Mouse (Mus musculus): ENCODE results near the gene Tpgs1. TPM values are rescaled to one million over a fixed set of nuclear protein-coding genes. Genes with fewer than 3 reads are reported as not detected.

The Tpgs1 gene
- polyA plus RNA-seq, 1 experiment from 2014 or later, result 61.7 TPM

DNA sequence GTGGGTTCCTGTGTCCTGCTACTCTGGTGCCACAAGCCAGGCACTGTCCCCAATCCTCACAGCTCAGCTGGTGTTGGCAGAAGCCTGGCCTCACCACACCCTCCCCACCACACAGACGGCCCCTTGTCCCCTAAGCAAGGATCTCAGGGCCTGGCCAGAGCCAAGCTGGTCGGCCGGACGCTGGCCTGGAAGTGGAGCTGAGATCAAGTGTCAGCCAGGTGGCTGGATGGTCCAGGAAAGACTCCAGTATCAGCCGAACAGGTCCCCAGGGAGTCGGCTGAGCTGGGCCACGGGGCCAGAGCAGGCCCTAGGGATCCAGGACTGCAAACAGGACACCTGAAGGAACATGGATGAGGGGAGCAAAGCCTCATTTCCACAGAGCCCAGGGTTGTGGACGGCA is 23.5 kb upstream of the Tpgs1 start, which contains the start of gene Odf3l2:
Gene Odf3l2 (minus strand): TSS at position 28 of the 400 bp plus-strand sequence.
- Histone ChIP-seq H3K4me2 (no peak within 1 kb of the TSS), H3K27me3 (no peaks in the 10 kb centered on the region), H3K36me3 (no peaks in the 10 kb centered on the region), H3K9ac (no peak within 1 kb of the TSS), H3K4me3 (no peak within 1 kb of the TSS), H3K4me1 (no peaks in the 10 kb centered on the region), H3K9me3 (no peaks in the 10 kb centered on the region), H3K27ac (no peak within 1 kb of the TSS)
- ATAC-seq (ENCODE audit: borderline replicate concordance, extremely low read depth, low FRiP score, low TSS enrichment), result no peak
- WGBS, result 58% methylated on average over 8 of the region's 8 CpGs

DNA sequence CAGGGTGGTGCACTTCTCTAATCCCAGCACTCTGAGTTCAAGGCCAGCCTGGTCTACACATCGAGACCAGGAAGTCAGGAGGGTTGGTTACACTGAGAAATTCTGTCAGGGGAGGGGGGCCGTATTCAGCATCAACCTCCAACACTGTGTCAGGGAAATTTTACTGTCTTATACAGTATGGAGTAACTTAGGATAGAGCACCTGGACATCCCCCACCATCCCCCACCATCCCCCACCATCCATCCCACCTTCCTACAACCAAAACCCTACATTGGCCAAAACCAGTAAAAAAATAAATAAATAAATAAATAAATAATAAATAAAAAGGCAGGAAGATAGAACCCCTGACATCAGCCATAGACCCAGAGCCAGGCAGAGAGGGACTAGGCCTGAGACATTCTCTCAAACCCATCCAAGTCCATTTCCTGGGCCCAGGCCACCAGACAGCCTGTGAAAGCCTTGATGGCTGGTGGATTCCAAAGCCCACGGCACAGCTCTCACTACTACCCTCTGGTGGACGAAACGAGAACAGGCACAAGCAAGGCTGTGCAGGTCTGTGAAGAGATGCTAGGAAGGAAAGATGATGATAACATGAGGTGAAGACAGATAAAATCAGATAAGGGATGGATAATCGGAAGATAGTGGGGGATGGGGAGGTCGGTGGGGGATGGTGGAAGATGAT is 20.0 kb upstream of the Tpgs1 start:
- no peak overlapping the region for H3K4me3 ChIP-seq
- H3K4me2 ChIP-seq, result no peak overlapping the region
- ATAC-seq (ENCODE audit: borderline replicate concordance, extremely low read depth, low FRiP score, low TSS enrichment), result peak; percentile 20; the same call in 1 of the 2 replicates
- no peaks in the 10 kb centered on the region for H3K27me3 ChIP-seq
- H3K27ac ChIP-seq, result no peak overlapping the region
- no peaks in the 10 kb centered on the region for H3K36me3 ChIP-seq
- H3K9me3 ChIP-seq, result no peaks in the 10 kb centered on the region
- no peaks in the 10 kb centered on the region for H3K4me1 ChIP-seq
- H3K9ac ChIP-seq, result no peak overlapping the region
- 29% methylated on average over 7 of the region's 7 CpGs for WGBS

DNA sequence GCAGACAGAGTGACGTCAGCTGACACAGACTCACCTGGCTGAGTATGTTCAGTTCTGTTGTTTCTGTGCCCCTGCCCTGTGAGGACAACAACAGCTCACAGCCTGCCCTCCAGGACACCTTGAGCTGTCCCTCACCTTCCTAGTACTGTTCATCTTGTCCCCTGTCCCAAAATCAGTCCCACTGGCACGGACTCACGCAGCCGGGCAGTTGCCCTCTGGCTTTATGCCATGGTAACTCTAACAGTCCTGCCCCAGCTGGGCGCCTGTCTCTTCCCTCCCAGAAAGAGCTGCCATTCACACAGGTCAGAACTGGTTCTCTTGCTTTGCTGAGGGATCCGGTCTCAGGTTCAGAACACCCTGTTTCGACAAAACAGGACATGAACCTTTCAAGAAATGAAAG is 16.4 kb upstream of the Tpgs1 start:
- Histone ChIP-seq H3K27me3 (no peaks in the 10 kb centered on the region; the same call in 1 of the 2 replicates), H3K36me3 (no peaks in the 10 kb centered on the region), H3K4me3 (no peak overlapping the region), H3K4me1 (no peaks in the 10 kb centered on the region), H3K9me3 (no peaks in the 10 kb centered on the region), H3K9ac (no peak overlapping the region), H3K27ac (no peak overlapping the region), H3K4me2 (no peak overlapping the region)
- no peak for ATAC-seq (ENCODE audit: borderline replicate concordance, extremely low read depth, low FRiP score, low TSS enrichment)
- WGBS, result 77% methylated on average over 7 of the region's 7 CpGs

DNA sequence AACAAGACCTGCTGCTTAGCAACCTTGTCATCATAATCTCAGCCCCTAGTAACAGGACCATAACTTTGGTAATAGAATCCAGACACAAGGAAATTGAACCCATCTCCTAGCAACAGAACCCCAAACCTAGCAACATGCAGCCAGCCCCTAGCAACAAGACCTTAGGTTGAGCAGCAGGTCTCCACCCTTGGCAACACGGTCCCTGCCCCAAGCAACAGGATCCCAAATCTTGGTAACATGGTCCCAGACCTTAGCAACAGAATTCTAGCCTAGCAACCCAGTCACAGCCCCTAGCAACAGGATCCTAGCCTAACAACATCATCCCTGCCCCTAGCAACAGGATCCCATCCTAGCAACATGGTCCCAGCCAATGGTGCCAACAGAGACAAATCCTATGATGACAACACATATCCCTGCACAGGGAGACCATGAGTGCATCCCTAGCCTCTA is 14.2 kb upstream of the Tpgs1 start:
- Histone ChIP-seq H3K9ac (no peak overlapping the region), H3K36me3 (no peaks in the 10 kb centered on the region), H3K4me1 (no peaks in the 10 kb centered on the region), H3K9me3 (no peaks in the 10 kb centered on the region), H3K4me3 (no peak overlapping the region), H3K27me3 (no peaks in the 10 kb centered on the region; the same call in 1 of the 2 replicates), H3K4me2 (no peak overlapping the region), H3K27ac (no peak overlapping the region)
- WGBS, result 38% methylated on average over 1 of the region's 1 CpGs
- no peak for ATAC-seq (ENCODE audit: borderline replicate concordance, extremely low read depth, low FRiP score, low TSS enrichment)

DNA sequence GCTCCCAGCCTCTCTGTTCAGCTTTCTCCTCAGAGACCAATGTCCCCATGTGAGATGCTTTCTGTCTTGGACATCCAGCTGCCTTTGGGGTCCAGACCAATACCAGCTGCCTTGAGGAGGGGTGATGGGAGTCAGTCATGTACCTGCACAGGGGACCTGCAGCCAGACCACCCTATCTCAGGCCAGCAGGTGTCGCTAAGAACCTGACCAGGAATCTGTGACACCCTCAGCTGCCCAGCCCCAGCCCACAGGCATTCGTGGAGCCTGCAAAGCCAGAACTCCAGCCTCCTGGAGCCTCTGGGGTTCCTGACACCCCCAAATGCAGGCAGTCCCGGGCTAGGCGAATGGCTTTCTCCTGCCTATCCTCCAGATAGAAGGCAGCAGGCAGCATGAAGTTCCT is 10.3 kb upstream of the Tpgs1 start:
- Histone ChIP-seq H3K27me3 (no peaks in the 10 kb centered on the region; the same call in 1 of the 2 replicates), H3K4me1 (no peaks in the 10 kb centered on the region), H3K4me3 (no peak overlapping the region), H3K36me3 (no peaks in the 10 kb centered on the region), H3K4me2 (no peak overlapping the region), H3K9ac (no peak overlapping the region), H3K9me3 (no peaks in the 10 kb centered on the region), H3K27ac (no peak overlapping the region)
- ATAC-seq (ENCODE audit: borderline replicate concordance, extremely low read depth, low FRiP score, low TSS enrichment), result no peak
- WGBS, result 22% methylated on average over 4 of the region's 4 CpGs

DNA sequence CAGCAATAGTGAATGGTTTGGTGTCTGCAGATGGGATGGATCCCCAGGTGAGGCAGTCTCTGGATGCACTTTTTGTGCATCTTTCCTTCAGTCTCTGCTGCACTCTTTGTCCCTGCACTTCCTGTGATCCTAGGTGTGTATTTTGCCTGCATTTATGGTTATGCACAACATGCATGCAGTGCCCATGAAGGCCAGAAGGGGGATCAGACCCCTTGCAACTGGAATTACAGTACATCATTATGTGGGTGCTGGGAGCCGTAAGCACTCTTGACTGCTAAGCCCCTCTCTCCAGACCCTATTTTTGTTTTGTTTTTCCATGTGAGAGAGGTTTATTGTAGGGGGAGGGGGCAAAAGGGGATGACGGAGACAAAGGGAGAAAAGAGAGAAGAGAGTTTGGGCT is 8.9 kb upstream of the Tpgs1 start:
- Histone ChIP-seq H3K36me3 (no peaks in the 10 kb centered on the region), H3K4me1 (no peaks in the 10 kb centered on the region), H3K4me2 (no peak overlapping the region), H3K4me3 (no peak overlapping the region), H3K27ac (no peak overlapping the region), H3K9me3 (no peaks in the 10 kb centered on the region), H3K9ac (no peak overlapping the region), H3K27me3 (no peaks in the 10 kb centered on the region; the same call in 1 of the 2 replicates)
- no peak for ATAC-seq (ENCODE audit: borderline replicate concordance, extremely low read depth, low FRiP score, low TSS enrichment)
- WGBS, result 67% methylated on average over 2 of the region's 2 CpGs

DNA sequence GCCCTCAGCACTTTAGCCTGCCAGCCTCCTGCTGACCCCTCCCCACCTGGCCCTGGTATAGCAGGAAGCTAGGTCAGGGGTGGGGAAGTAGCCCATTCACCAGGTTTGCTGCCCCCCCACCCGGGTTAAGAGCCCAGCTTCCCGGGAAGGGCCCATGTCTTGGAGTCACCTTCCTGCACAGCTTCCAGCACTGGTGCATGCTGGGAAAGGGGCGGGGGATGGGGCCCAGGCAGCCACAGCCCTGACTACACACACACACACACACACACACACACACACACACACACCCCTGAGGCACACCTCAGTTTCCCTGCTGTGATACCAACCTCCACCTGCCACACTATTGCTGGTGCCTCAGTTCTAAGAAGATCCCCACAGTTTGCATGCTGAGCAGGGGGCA is 7.3 kb upstream of the Tpgs1 start:
- Histone ChIP-seq H3K9ac (no peak overlapping the region), H3K9me3 (no peaks in the 10 kb centered on the region)

DNA sequence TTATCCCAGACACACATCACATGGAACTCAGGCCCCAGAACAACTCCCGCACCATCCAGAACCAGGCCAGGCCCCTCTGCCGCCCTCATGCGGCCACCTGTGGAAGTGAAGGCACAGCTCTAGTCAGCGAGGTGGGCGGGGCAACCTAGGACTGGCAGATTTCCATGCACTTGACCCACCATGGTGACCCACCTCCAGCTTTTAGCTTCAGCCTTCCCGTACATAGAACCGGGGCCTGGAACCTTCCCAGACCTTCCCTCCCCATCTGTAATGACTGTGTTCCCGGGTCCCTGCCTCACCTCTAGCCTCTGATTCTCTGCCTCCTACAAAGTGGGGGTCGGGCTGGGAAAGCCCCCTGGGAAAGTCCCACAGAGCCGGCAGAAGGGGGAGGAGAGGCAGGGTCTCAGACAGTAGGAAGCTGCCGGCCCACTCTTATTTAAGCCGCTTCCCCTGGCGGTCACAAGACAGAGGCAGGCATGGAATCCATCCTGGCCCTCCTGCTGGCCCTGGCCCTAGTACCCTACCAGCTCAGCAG is 5.0 kb upstream of the Tpgs1 start, which contains the start of gene Madcam1:
Gene Madcam1 (plus strand): TSS at position 429 of the 535 bp plus-strand sequence.
- Histone ChIP-seq H3K36me3 (no peaks in the 10 kb centered on the region), H3K4me2 (no peak within 1 kb of the TSS), H3K9ac (no peak within 1 kb of the TSS), H3K4me3 (no peak within 1 kb of the TSS), H3K27me3 (no peaks in the 10 kb centered on the region; the same call in 1 of the 2 replicates), H3K4me1 (no peaks in the 10 kb centered on the region), H3K27ac (no peak within 1 kb of the TSS), H3K9me3 (no peaks in the 10 kb centered on the region)
- 13% methylated on average over 13 of the region's 13 CpGs for WGBS
- ATAC-seq (ENCODE audit: borderline replicate concordance, extremely low read depth, low FRiP score, low TSS enrichment), result no peak

More for the DNA sequence above, 7.3 kb upstream of the Tpgs1 start:
- Histone ChIP-seq H3K4me1 (no peaks in the 10 kb centered on the region), H3K4me3 (no peak overlapping the region), H3K27ac (no peak overlapping the region), H3K36me3 (no peaks in the 10 kb centered on the region), H3K4me2 (no peak overlapping the region), H3K27me3 (no peaks in the 10 kb centered on the region)
- ATAC-seq (ENCODE audit: borderline replicate concordance, extremely low read depth, low FRiP score, low TSS enrichment), result no peak
- 36% methylated on average over 3 of the region's 3 CpGs for whole genome bisulfite sequencing

DNA sequence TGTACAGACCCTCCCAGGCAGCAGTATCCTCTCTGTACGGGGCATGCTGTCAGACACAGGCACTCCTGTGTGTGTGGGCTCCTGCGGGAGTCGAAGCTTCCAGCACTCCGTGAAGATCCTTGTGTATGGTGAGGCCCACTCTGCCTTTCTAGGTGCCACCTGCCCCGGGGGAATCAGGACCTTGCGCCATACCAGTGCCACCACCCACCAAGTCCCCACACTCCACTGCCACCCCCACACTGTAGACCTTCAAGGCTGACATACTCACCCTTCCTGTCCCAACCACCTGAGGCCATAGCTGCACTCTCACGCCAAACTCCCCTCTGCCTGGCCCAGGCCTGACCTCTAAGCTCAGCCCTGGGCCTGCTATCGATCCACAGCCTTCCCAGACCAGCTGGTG is 4.1 kb upstream of the Tpgs1 start:
- Histone ChIP-seq H3K36me3 (no peaks in the 10 kb centered on the region), H3K27me3 (no peaks in the 10 kb centered on the region; the same call in 1 of the 2 replicates), H3K27ac (no peak overlapping the region), H3K9me3 (no peaks in the 10 kb centered on the region), H3K9ac (no peak overlapping the region), H3K4me1 (peaks cover 1% of the 10 kb centered on the region), H3K4me2 (no peak overlapping the region), H3K4me3 (no peak overlapping the region)
- no peak for ATAC-seq (ENCODE audit: borderline replicate concordance, extremely low read depth, low FRiP score, low TSS enrichment)
- 78% methylated on average over 8 of the region's 8 CpGs for WGBS

DNA sequence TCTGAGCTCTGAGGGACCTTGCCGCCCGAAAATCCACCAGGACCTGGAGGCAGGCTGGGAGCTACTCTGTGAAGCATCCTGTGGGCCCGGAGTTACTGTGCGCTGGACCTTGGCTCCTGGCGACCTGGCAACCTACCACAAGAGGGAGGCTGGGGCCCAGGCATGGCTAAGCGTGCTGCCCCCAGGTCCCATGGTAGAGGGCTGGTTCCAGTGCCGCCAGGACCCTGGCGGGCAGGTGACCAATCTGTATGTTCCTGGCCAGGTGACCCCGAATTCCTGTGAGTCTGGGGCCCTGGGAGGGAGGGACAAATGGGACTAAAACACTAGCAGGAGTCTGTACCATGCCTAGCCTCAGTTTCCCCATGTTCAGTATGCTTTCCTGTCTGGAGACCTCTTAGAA is 2.7 kb upstream of the Tpgs1 start:
- Histone ChIP-seq H3K9me3 (no peaks in the 10 kb centered on the region), H3K4me3 (no peak overlapping the region), H3K4me2 (no peak overlapping the region), H3K36me3 (no peaks in the 10 kb centered on the region), H3K4me1 (peaks cover 8% of the 10 kb centered on the region), H3K27ac (no peak overlapping the region), H3K27me3 (no peaks in the 10 kb centered on the region; the same call in 1 of the 2 replicates), H3K9ac (no peak overlapping the region)
- WGBS, result 59% methylated on average over 9 of the region's 9 CpGs
- ATAC-seq (ENCODE audit: borderline replicate concordance, extremely low read depth, low FRiP score, low TSS enrichment), result no peak

DNA sequence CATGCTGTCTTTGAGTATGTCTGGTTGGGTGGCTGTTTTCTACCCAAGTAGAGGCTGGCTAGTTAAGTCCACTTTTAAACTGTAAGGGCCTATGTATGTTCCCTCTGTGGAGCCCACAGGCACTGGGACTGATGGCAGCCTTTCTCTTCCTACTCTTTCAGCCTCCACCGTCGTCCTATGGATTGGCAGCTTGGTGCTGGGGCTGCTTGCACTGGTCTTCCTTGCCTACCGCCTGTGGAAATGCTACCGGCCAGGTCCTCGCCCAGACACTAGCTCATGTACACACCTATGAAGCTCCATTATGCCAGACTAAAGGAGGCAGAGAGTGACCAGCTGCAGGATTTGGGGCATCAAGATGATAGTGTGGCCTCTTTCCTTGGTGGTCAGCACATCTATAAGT is 1.1 kb upstream of the Tpgs1 start:
- no peak overlapping the region for H3K4me3 ChIP-seq
- no peaks in the 10 kb centered on the region for H3K9me3 ChIP-seq
- H3K4me2 ChIP-seq, result no peak overlapping the region
- ATAC-seq (ENCODE audit: borderline replicate concordance, extremely low read depth, low FRiP score, low TSS enrichment), result no peak
- H3K9ac ChIP-seq, result no peak overlapping the region
- no peaks in the 10 kb centered on the region for H3K36me3 ChIP-seq
- no peak overlapping the region for H3K27ac ChIP-seq
- 75% methylated on average over 5 of the region's 5 CpGs for WGBS
- peaks cover 12% of the 10 kb centered on the region for H3K4me1 ChIP-seq
- H3K27me3 ChIP-seq, result no peaks in the 10 kb centered on the region; the same call in 1 of the 2 replicates

DNA sequence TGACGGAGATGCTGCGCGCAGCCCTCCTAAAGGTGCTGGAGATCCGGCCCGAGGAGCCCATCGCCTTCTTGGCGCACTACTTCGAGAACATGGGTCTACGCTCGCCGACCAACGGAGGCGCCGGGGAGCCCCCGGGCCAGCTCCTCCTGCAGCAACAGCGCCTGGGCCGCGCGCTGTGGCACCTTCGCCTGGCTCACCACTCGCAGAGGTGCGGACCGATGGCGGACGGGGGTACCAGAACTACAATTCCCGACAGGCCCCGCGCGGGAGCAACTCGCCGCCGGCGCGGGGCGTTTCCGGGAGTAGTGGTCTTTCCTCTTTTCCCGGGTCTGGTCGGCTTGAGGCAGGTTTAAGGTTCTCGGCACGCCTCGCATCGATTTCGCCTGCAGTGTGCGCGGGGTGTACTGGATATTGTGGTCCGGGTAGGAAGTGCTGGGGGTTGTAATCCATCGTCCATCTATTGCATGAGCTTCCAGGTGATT is 448 bp downstream of the Tpgs1 start:
- ATAC-seq (ENCODE audit: borderline replicate concordance, extremely low read depth, low FRiP score, low TSS enrichment), result peak; percentile 58; the same call in 1 of the 2 replicates
- Histone ChIP-seq H3K9me3 (no peaks in the 10 kb centered on the region), H3K4me1 (peaks cover 12% of the 10 kb centered on the region), H3K9ac (peak overlapping the region; percentile 65), H3K36me3 (0 out of 2 replicates have a peak, but pooled peaks cover 6% of the 10 kb centered on the region), H3K27ac (peak overlapping the region; percentile 91), H3K4me2 (peak overlapping the region; percentile 91), H3K27me3 (no peaks in the 10 kb centered on the region; the same call in 1 of the 2 replicates), H3K4me3 (peak overlapping the region; percentile 80)
- under 1% methylated on average over 47 of the region's 47 CpGs for WGBS

All from lung, embryonic 15.5 days (tissue).